Mouse (Mus musculus) CH12.LX (cell line): ENCODE results near the gene Gm43720.

Source experiments
- CHD1 ChIP-seq: IDR thresholded peaks from 2 replicates; pipeline ENCODE4 v1.6.1; 2012; ENCODE audit warnings: low read depth, low read length, improper control_type of control experiment, inconsistent platforms
- CTCF ChIP-seq, 2 experiments: IDR thresholded peaks in 1 of 2; conservative IDR thresholded peaks in 1 of 2; 2 replicates each; pipeline ENCODE4 v1.5.1; 2011 to 2012; ENCODE audit warnings: low read depth in 2 of 2, low read length in 2 of 2, improper control_type of control experiment in 1 of 2, inconsistent platforms in 1 of 2, mild to moderate bottlenecking in 1 of 2, moderate library complexity in 1 of 2
- IRF4 ChIP-seq: IDR thresholded peaks from 2 replicates; pipeline ENCODE4 v1.6.1; 2014; ENCODE audit warnings: low read depth, mild to moderate bottlenecking, inconsistent platforms, low read length, improper control_type of control experiment
- JUND ChIP-seq: conservative IDR thresholded peaks from 2 replicates; pipeline ENCODE4 v1.6.1; 2011; ENCODE audit warnings: low read depth, low read length, improper control_type of control experiment
- MAX ChIP-seq: IDR thresholded peaks from 2 replicates; pipeline ENCODE4 v1.6.1; 2011; ENCODE audit warnings: low read length, improper control_type of control experiment
- MXI1 ChIP-seq: IDR thresholded peaks from 2 replicates; pipeline ENCODE4 v1.6.1; 2011; ENCODE audit warnings: mild to moderate bottlenecking, low read depth, low read length, improper control_type of control experiment
- POLR2A ChIP-seq: IDR thresholded peaks from 2 replicates; pipeline ENCODE4 v1.6.1; 2011; ENCODE audit warnings: low read depth, mild to moderate bottlenecking, improper control_type of control experiment, low read length
- TCF12 ChIP-seq: IDR thresholded peaks from 2 replicates; pipeline ENCODE4 v1.6.1; 2014; ENCODE audit warnings: low read depth, mild to moderate bottlenecking, inconsistent platforms, low read length, improper control_type of control experiment
- UBTF ChIP-seq: IDR thresholded peaks from 2 replicates; pipeline ENCODE4 v1.6.1; 2012; ENCODE audit warnings: low read depth, mild to moderate bottlenecking, inconsistent platforms, low read length, improper control_type of control experiment, moderate library complexity
- ZC3H11A ChIP-seq: IDR thresholded peaks from 2 replicates; pipeline ENCODE4 v1.6.1; 2012; ENCODE audit warnings: low read depth, mild to moderate bottlenecking, inconsistent platforms, low read length, improper control_type of control experiment
- ZNF384 ChIP-seq: IDR thresholded peaks from 2 replicates; pipeline ENCODE4 v1.6.1; 2012; ENCODE audit warnings: low read depth, low read length, improper control_type of control experiment, inconsistent platforms

DNA sequence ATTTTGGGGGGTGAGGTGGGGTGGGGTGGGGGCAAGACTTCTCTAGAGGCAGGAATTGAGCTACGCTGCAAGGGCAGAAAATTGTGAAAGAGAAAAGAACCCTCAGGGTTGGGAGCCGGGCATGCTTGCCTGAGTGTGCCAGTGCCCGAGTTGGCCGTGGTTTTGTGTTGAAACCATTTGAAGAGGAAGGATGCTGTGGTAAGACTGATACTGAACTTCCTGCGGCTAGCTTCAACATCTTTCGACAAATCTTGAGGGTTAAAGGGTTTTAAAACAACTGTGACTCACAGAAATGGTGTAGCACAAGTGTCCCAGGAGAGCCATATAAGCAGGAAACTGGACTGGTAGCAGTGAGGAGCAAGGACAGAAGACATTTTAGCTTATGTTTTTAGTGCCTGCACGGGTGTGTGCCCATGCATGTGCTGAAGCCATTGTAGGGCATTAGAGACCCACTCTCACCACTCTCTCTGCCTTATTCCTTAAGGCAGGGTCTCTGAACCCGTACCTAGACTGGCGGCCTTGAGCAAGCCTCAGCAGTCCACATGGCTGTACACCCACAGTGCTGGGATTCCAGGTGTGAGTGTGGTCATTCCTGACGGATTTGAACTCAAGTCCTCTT is 22.7 kb downstream of the Gm43720 start:
- TF ChIP-seq CHD1 (no peak), CTCF (conservative IDR thresholded peaks at IDR 0.05 in 1 of 2, IDR thresholded peaks at IDR 0.05 in 1 of 2; ENCODE audit: low read depth in 2 of 2, low read length in 2 of 2) (no peak), POLR2A (no peak), IRF4 (no peak), MAX (no peak), ZC3H11A (no peak), TCF12 (no peak), UBTF (no peak), ZNF384 (no peak), MXI1 (no peak), JUND (no peak)
